8 mouse cellular contexts compared by ENCODE assay signal in the genomic region with DNA sequence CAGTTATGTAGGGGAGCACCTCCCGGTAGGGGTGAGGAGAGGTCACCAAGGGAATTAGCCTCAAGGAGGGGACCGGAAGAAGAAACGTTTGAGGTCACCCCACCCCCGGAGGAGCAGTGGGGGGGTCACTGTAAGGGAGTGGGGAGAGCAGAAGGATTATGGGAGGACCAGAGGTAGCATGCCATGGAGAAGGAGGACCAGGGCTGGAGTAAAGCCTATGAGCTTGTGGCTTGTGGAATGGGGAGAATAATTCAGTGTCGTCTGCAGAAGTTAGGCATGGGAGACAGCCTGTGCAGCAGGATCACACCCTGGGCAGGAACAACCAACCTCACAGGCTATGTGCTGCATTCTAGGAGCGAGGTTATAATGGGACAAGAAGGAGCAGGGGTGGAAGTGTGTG. TPM values are rescaled to one million over a fixed set of nuclear protein-coding genes. Genes with fewer than 3 reads are reported as not detected.
DNase-seq lines count a peak whose midpoint lies in the region; ATAC-seq and TF ChIP-seq lines count a peak whose summit lies in the region.

No protein-coding gene starts in this region.

- no peak for DNase-seq in heart, adult 18-20 months
- DNase-seq in ES-E14 (ENCODE audit: low read depth, low spot score), result no peak
- peak; percentile 41 for DNase-seq in forebrain, postnatal 0 days
- no peak for DNase-seq in ovary, postnatal 10 days (ENCODE audit: low spot score)
- DNase-seq in thymus, postnatal 25 days, result no peak
- no peak for DNase-seq in testis, postnatal 14 days (ENCODE audit: low spot score)

- peak overlapping the region; percentile 58 for H3K4me3 ChIP-seq in heart, embryonic 11.5 days (ENCODE audit: low read depth, low read length)
- peak overlapping the region; percentile 20 to 53; a peak in 2 of 4 replicates for H3K4me3 ChIP-seq in ES-E14 (ENCODE audit: insufficient read depth in 1 of 2, low read depth in 1 of 2, low read length in 2 of 2, poor library complexity in 1 of 2, severe bottlenecking in 1 of 2)
- peak overlapping the region; percentile 49 for H3K4me3 ChIP-seq in forebrain, postnatal 0 days (ENCODE audit: low read depth, low read length)

- H3K4me2 ChIP-seq in heart, embryonic 11.5 days, result peak overlapping the region; percentile 96
- peak overlapping the region; percentile 94 for H3K4me2 ChIP-seq in forebrain, postnatal 0 days (ENCODE audit: low read depth)

- peak overlapping the region; percentile 90 for H3K27ac ChIP-seq in heart, embryonic 11.5 days (ENCODE audit: low read depth, low read length)
- no peak overlapping the region for H3K27ac ChIP-seq in ES-E14 (ENCODE audit: insufficient read depth, low read depth, low read length, poor library complexity, severe bottlenecking)
- peak overlapping the region; percentile 73 for H3K27ac ChIP-seq in forebrain, postnatal 0 days (ENCODE audit: low read depth, low read length)

- peaks cover 41% of the 10 kb centered on the region for H3K4me1 ChIP-seq in heart, embryonic 11.5 days (ENCODE audit: control insufficient read depth, insufficient read depth, low read length)
- peaks cover 8 to 19% of the 10 kb centered on the region in 2 experiments; a peak in 3 of 4 replicates for H3K4me1 ChIP-seq in ES-E14 (ENCODE audit: control insufficient read depth in 2 of 2, insufficient read depth in 2 of 2, low read length in 2 of 2, poor library complexity in 1 of 2)
- no peaks in the 10 kb centered on the region; the same call in none of the 2 replicates for H3K4me1 ChIP-seq in forebrain, postnatal 0 days (ENCODE audit: insufficient read depth)

- peak; percentile 11; the same call in 1 of the 2 replicates for ATAC-seq in heart, embryonic 11.5 days (replicated peaks; ENCODE audit: insufficient number of reproducible peaks, low FRiP score, low TSS enrichment)
- peak; percentile 69 for ATAC-seq in forebrain, postnatal 0 days
- ATAC-seq in megakaryocyte progenitor cell, adult 5-6 weeks (replicated peaks; ENCODE audit: poor library complexity), result peak; percentile 4; the same call in 1 of the 2 replicates

- peak overlapping the region; percentile 77 for H3K9ac ChIP-seq in heart, embryonic 11.5 days (ENCODE audit: low read depth, low read length)
- H3K9ac ChIP-seq in ES-E14 (ENCODE audit: insufficient read depth, low read depth, low read length, poor library complexity, severe bottlenecking), result no peak overlapping the region
- H3K9ac ChIP-seq in forebrain, postnatal 0 days, result peak overlapping the region; percentile 73

- no peaks in the 10 kb centered on the region for H3K27me3 ChIP-seq in heart, embryonic 11.5 days (ENCODE audit: control insufficient read depth, insufficient read depth, low read length)
- H3K27me3 ChIP-seq in forebrain, postnatal 0 days (ENCODE audit: insufficient read depth, low read length), result no peaks in the 10 kb centered on the region

- no peak; the same call in 1 of the 2 replicates for TF ChIP-seq CTCF in forebrain, postnatal 0 days (IDR thresholded peaks at IDR 0.05; ENCODE audit: low read depth)

- no peaks in the 10 kb centered on the region for H3K9me3 ChIP-seq in heart, embryonic 11.5 days (replicated peaks; ENCODE audit: control insufficient read depth, low read length)
- no peaks in the 10 kb centered on the region for H3K9me3 ChIP-seq in ES-E14 (ENCODE audit: control insufficient read depth, insufficient read depth, low read depth, low read length)
- no peaks in the 10 kb centered on the region for H3K9me3 ChIP-seq in forebrain, postnatal 0 days (ENCODE audit: low read length)

- in situ Hi-C loops in ES-E14 (cut with MboI; ENCODE audit: low sequenced_read_pairs in 2 of 2, unreplicated experiment in 2 of 2), result no loop called here

- no peaks in the 10 kb centered on the region for H3K36me3 ChIP-seq in heart, embryonic 11.5 days (ENCODE audit: control insufficient read depth, insufficient read depth, low read length)
- no peaks in the 10 kb centered on the region for H3K36me3 ChIP-seq in ES-E14 (ENCODE audit: control insufficient read depth, insufficient read depth, low read length, poor library complexity, severe bottlenecking)
- H3K36me3 ChIP-seq in forebrain, postnatal 0 days (ENCODE audit: insufficient read depth), result no peaks in the 10 kb centered on the region

- WGBS in heart, embryonic 11.5 days (ENCODE audit: insufficient replicate concordance), result 14% methylated on average over 6 of the region's 6 CpGs
- 8% methylated on average over 6 of the region's 6 CpGs for WGBS in forebrain, postnatal 0 days

TF ChIP-seq in ES-E14, 5 proteins besides CTCF, POLR2A, EP300 and RAD21:
- TF ChIP-seq HCFC1 (IDR thresholded peaks at IDR 0.05; ENCODE audit: borderline replicate concordance, insufficient read depth, low read length) (no peak), CHD2 (IDR thresholded peaks at IDR 0.05; ENCODE audit: low read depth, low read length) (no peak), ZC3H11A (IDR thresholded peaks at IDR 0.05; ENCODE audit: borderline replicate concordance, low read depth, low read length) (no peak), ZNF384 (IDR thresholded peaks at IDR 0.05; ENCODE audit: low read depth, low read length) (no peak), MAFK (IDR thresholded peaks at IDR 0.05; ENCODE audit: insufficient read depth, low read depth, low read length) (no peak)
TF ChIP-seq in ES-E14: peak in this region for 0.

RNA-seq across cellular contexts. Expression of gene Paqr7, which starts 0.7 kb away (rescaled TPM):
- polyA plus RNA-seq in heart, embryonic 11.5 days (2014; fragmentation: Nextera tagmentation; extraction: Ambion mirVana), result 4.2 and 4.8 TPM in 2 replicates
- 10 to 100 TPM; 15.5 to 15.7 TPM for total RNA-seq in heart, adult 18-20 months (2021)
- total RNA-seq in ES-E14 (2012; rRNA removed), result 4.8 and 6.9 TPM in 2 replicates
- 33.9 and 36.6 TPM in 2 replicates for total RNA-seq in forebrain, postnatal 0 days (2014; rRNA removed)
- 21.3 and 28.1 TPM in 2 replicates for polyA plus RNA-seq in forebrain, postnatal 0 days (2015; fragmentation: Nextera tagmentation; extraction: Ambion mirVana)
- 5.2 and 7.3 TPM in 2 replicates for total RNA-seq in megakaryocyte progenitor cell, adult 5-6 weeks (2015)
- total RNA-seq in megakaryocyte progenitor cell, adult 5-6 weeks (2017), result 11.1 and 13.5 TPM in 2 replicates

RNA-seq across cellular contexts. Expression of gene Aunip, which starts 13.6 kb away (rescaled TPM):
- polyA plus RNA-seq in heart, embryonic 11.5 days (2014; fragmentation: Nextera tagmentation; extraction: Ambion mirVana), result 5.6 and 6.6 TPM in 2 replicates
- total RNA-seq in heart, adult 18-20 months (2021), result under 1 TPM in 1 of 2 experiments, not detected in 1; 0.36 TPM
- total RNA-seq in ES-E14 (2012; rRNA removed), result 13.7 and 18.3 TPM in 2 replicates
- total RNA-seq in forebrain, postnatal 0 days (2014; rRNA removed), result 1.2 and 1.8 TPM in 2 replicates
- polyA plus RNA-seq in forebrain, postnatal 0 days (2015; fragmentation: Nextera tagmentation; extraction: Ambion mirVana), result 1.1 and 1.3 TPM in 2 replicates
- total RNA-seq in megakaryocyte progenitor cell, adult 5-6 weeks (2015), result 11.8 and 14.6 TPM in 2 replicates
- 24.3 and 30.6 TPM in 2 replicates for total RNA-seq in megakaryocyte progenitor cell, adult 5-6 weeks (2017)

RNA-seq across cellular contexts. Expression of gene Stmn1, which starts 29.1 kb away (rescaled TPM):
- polyA plus RNA-seq in heart, embryonic 11.5 days (2014; fragmentation: Nextera tagmentation; extraction: Ambion mirVana), result 962 and 991 TPM in 2 replicates
- total RNA-seq in heart, adult 18-20 months (2021), result 10 to 100 TPM; 21.3 to 24.5 TPM
- total RNA-seq in ES-E14 (2012; rRNA removed), result 322 and 361 TPM in 2 replicates
- 2,537 and 3,460 TPM in 2 replicates for total RNA-seq in forebrain, postnatal 0 days (2014; rRNA removed)
- polyA plus RNA-seq in forebrain, postnatal 0 days (2015; fragmentation: Nextera tagmentation; extraction: Ambion mirVana), result 7,274 and 8,446 TPM in 2 replicates
- total RNA-seq in megakaryocyte progenitor cell, adult 5-6 weeks (2015), result 794 and 868 TPM in 2 replicates
- total RNA-seq in megakaryocyte progenitor cell, adult 5-6 weeks (2017), result 1,207 and 1,242 TPM in 2 replicates

RNA-seq across cellular contexts. Expression of gene Mtfr1l, which starts 38.0 kb away (rescaled TPM):
- polyA plus RNA-seq in heart, embryonic 11.5 days (2014; fragmentation: Nextera tagmentation; extraction: Ambion mirVana), result 167 and 177 TPM in 2 replicates
- total RNA-seq in heart, adult 18-20 months (2021), result 100 to 1,000 TPM; 184 to 217 TPM
- 38.2 and 43.7 TPM in 2 replicates for total RNA-seq in ES-E14 (2012; rRNA removed)
- 116 and 119 TPM in 2 replicates for total RNA-seq in forebrain, postnatal 0 days (2014; rRNA removed)
- polyA plus RNA-seq in forebrain, postnatal 0 days (2015; fragmentation: Nextera tagmentation; extraction: Ambion mirVana), result 191 and 194 TPM in 2 replicates
- total RNA-seq in megakaryocyte progenitor cell, adult 5-6 weeks (2015), result 59.1 and 69.8 TPM in 2 replicates
- 42.7 and 51.0 TPM in 2 replicates for total RNA-seq in megakaryocyte progenitor cell, adult 5-6 weeks (2017)

RNA-seq across cellular contexts. Expression of gene Selenon, which starts 54.7 kb away (rescaled TPM):
- 22.4 and 25.3 TPM in 2 replicates for polyA plus RNA-seq in heart, embryonic 11.5 days (2014; fragmentation: Nextera tagmentation; extraction: Ambion mirVana)
- total RNA-seq in heart, adult 18-20 months (2021), result 10 to 100 TPM; 16.8 to 17.0 TPM
- total RNA-seq in ES-E14 (2012; rRNA removed), result 5.1 and 8.3 TPM in 2 replicates
- 17.1 and 17.9 TPM in 2 replicates for total RNA-seq in forebrain, postnatal 0 days (2014; rRNA removed)
- 11.8 and 13.4 TPM in 2 replicates for polyA plus RNA-seq in forebrain, postnatal 0 days (2015; fragmentation: Nextera tagmentation; extraction: Ambion mirVana)
- 31.0 and 32.8 TPM in 2 replicates for total RNA-seq in megakaryocyte progenitor cell, adult 5-6 weeks (2015)
- total RNA-seq in megakaryocyte progenitor cell, adult 5-6 weeks (2017), result 6.0 and 7.0 TPM in 2 replicates

Comparison
In these comparisons a context has a peak if more than half of its experiments do, and no peak if none do; other contexts are left out.
1. ATAC-seq: peak in every context shown above with its lines; median percentile 69 in forebrain, postnatal 0 days; 11 in heart, embryonic 11.5 days; 4 in megakaryocyte progenitor cell, adult 5-6 weeks.
2. RNA of gene Stmn1, which starts 29.1 kb away (total RNA-seq): 2,537 to 3,460 TPM in forebrain, postnatal 0 days, 794 to 1,242 TPM in megakaryocyte progenitor cell, adult 5-6 weeks and 322 to 361 TPM in ES-E14; 21.3 to 24.5 TPM in heart, adult 18-20 months; every median in the first group is over 10 times any median in the second.
3. Peak in every context shown above with its lines, with median percentiles within 50 percentile points of each other: H3K4me3 ChIP-seq.